Mouse (Mus musculus): ENCODE results near the gene Sfxn3. TPM values are rescaled to one million over a fixed set of nuclear protein-coding genes. Genes with fewer than 3 reads are reported as not detected.

Gene Sfxn3
- 93.8 TPM for polyA plus RNA-seq (2017; shearing (Covaris generic))

DNA sequence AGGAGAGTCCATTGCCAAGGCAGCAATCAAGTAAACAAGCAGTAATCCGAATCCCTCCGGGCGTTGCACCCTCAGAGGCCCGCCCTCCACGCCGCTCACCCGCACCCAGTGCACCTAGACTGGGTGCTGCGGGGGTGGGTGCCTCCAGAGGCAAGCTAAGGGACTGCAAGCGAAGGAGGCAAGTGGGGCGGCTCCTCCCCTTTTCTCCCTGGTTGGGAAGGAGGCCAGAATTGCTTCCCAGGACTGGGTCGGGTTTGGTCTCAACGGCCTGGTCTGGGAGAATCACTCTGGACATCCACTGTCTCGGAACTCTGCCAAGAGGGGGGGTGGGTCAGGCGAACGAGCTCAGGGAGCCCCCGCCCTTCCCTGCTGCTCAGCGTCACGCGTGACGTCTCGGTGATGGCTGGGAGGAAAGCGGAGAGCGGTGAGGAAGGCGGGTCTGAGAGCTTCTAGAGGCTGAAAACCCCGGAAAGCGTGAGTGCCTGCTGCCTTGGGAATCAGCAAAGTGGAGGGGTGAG is at the start of gene Sfxn3:
Gene Sfxn3, plus strand, starts transcription at position 87 of the 518 bp plus-strand sequence.

DNA sequence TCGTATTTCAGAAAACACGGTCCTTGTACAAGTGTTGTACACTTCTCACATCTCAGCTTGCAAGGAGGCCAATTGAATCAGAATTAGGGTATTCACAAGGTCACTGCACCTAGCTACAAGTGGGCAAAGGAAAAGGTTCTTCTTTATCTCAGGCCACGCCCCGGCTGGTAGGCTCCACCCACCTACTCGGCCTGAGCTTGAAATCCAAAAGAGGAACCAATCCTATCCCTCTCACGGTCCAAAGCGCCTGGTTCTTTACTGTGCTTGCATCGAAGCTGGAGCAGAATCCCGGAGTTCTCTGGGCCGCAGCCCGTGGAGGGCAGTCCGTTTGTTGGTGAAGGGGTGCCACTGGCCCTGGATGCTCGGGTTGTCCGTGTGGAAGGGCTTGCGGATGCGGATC is 41.9 kb upstream of the Sfxn3 start, which contains the start of gene Twnk:
Gene Twnk, plus strand, starts transcription at position 220 of the 400 bp plus-strand sequence.

DNA sequence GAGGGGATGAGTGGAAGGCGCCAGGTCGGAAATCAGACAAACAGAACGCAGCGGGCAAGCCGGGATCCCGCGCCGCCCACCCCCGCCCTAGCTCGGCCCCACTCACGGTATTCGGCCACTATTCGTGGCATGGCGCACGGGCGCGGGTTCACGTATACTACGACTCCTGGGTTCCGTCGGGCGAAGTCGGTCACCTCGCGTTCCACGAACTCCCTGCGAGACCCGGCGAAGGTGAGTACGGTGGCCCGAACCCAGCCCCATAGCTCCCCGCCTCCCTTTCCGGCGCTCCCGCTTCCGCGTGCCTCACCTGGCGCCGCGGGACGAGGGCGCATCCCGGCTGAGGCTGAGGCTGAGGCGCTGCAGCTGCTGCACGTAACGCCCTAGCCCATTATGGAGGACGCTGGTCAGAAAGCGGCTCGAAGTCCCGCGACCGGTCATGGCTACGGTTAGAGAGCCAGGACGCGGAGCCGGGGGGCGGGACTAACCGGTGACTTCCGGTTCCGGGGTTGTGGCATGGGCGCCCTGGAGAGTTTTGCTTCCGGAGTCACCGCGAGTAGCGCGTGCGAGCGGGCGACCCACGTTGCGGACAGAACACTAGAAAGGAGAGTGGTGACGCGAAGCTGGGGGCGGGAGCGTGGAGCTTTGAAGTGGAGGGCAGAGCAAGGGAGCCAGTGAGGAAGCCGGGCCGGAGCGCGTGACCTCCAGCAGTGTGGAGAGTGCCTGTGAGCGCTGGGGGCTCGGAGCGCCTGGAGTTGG is 41.2 kb upstream of the Sfxn3 start, which contains the start of gene Mrpl43:
Gene Mrpl43, minus strand, starts transcription at position 486 of the 756 bp plus-strand sequence.

DNA sequence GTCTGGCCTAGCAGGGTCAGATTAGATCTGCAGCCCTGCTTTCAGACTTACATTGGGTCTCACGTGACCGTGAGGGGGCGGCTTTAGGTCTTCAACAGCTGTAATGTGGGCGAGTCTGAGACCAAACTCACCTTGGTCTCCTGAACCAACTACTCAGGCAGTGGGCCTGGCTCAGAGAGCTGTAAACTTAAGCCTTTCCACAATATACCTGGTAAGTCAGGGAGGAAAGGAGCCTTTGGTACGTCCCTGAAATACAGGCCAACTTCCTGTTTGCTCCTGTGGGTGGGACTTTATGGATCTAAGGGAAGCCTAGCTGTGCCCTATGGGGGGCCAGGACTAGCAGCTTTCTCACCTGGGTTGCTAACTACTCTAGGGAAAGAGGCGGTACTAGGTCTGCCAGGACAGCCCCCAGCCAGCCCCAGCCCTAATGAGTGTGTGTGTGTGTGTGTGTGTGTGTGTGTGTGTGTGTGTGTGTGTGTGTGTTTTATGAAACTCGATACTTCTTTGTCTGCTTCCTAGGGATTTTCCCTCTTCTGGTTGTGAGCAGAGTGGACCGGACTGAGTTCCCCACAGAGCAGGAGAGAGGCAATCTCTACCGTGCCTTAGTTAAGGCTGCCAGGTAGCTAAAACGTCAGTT is 32.9 kb upstream of the Sfxn3 start, which contains the start of gene Lzts2:
Gene Lzts2, plus strand, starts transcription at position 80 of the 637 bp plus-strand sequence.

DNA sequence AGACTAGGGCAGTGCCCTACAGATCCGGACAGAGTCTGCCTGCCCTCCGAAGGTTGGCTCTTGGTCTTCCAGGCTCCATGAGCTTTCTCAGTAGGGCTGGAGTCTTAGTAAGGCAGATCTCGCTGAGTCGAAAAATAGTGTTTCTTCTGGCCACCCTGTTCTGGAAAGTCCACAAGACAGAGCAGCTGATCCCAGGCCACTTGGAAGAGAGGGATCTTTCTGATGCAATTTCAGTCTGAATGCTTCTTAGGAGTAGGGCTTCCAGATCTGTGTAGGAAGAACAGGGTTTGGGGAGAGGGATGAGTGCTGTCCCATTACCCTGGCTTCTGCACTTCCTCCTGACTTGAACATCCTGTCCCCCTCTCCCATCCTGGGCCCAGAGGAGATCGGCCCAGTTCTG is 1.7 kb upstream of the Sfxn3 start, which contains the start of gene Pdzd7:
Gene Pdzd7, minus strand, starts transcription at position 67 of the 400 bp plus-strand sequence.

DNA sequence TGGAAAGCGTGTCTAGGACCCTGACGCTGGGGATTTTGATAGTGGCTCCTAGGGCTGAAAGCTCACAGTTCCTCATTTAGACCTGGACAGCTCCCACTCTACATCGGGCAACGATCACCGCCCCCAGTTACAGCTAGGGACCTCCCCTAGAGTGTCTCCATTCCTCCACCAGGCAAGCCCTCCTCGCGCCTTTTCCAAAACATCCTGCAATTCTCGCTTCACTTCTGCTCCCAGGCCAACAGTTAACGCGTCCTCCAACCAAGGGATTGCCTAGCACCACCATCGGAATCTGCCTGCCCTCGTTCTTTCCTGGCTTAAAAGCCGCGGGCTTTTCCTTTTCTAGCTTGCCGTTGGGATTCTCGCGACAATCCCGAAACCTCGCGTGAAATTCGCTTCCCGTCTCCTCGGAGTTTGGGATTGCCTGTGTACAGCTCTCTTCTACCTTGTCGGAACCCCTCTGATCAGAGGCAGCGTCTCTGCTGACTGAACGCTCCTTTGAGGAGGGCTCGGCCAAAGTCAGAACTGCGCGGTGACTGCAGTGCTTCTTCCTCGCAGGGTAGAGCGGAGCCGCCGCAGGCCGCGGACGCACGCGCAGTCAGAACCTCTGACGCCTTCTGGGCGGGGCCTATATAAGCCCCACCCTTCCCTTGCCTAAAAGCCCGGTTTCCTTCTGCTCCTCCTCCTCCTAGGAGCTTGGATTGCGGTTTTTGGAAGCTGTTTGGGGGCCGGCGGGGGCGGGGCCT is 27.4 kb downstream of the Sfxn3 start, which contains the start of gene Kazald1:
Gene Kazald1, plus strand, starts transcription at position 662 of the 743 bp plus-strand sequence.

Other genes starting within 250 kb of the Sfxn3 start
- 50.6 TPM for gene Slf2, start 116.4 kb upstream of the Sfxn3 start, polyA plus RNA-seq (2017; shearing (Covaris generic))
- 0.06 TPM for gene Sema4g, start 58.4 kb upstream of the Sfxn3 start, polyA plus RNA-seq (2017; shearing (Covaris generic))
- 21.4 TPM for gene Twnk, start 41.8 kb upstream of the Sfxn3 start, polyA plus RNA-seq (2017; shearing (Covaris generic))
- gene Mrpl43, start 41.1 kb upstream of the Sfxn3 start, polyA plus RNA-seq (2017; shearing (Covaris generic)): 72.2 TPM
- 2.8 TPM for gene Lzts2, start 33.1 kb upstream of the Sfxn3 start, polyA plus RNA-seq (2017; shearing (Covaris generic))
- gene Pdzd7, start 1.8 kb upstream of the Sfxn3 start, polyA plus RNA-seq (2017; shearing (Covaris generic)): not detected
- gene Kazald1, start 27.7 kb downstream of the Sfxn3 start, polyA plus RNA-seq (2017; shearing (Covaris generic)): not detected
- gene Tlx1, start 103.2 kb downstream of the Sfxn3 start, polyA plus RNA-seq (2017; shearing (Covaris generic)): not detected
- gene Lbx1, start 188.3 kb downstream of the Sfxn3 start, polyA plus RNA-seq (2017; shearing (Covaris generic)): not detected

Measured in CD4-positive, CD25-positive, alpha-beta regulatory T cell, adult 9 weeks (primary cell).